Mouse (Mus musculus) stomach, embryonic 16.5 days (tissue): ENCODE data around the gene Tab1. TPM values are rescaled to one million over a fixed set of nuclear protein-coding genes. Genes with fewer than 3 reads are reported as not detected.
A peak's percentile ranks its signal among the peaks of the same experiment; 100 is the strongest.

ENCODE experiments used
- ATAC-seq: fragments of 200-750 bp; cut with Nextera tagmentation; 2 replicates; pipeline ENCODE4 v1.8.0; 2017; ENCODE audit warnings: moderate number of reproducible peaks, moderate TSS enrichment; ENCODE audit not compliant: insufficient read depth, low FRiP score
- H3K27ac ChIP-seq: fragments of 300-500 bp; sonication (generic); 2 replicates; pipeline ENCODE4 v1.5.1; 2014; ENCODE audit warnings: low read length
- H3K27me3 ChIP-seq: fragments of 300-500 bp; sonication (generic); 2 replicates; pipeline ENCODE4 v1.6.1; 2014; ENCODE audit warnings: low read length, control low read depth, mixed read lengths; ENCODE audit not compliant: control insufficient read depth, insufficient read depth
- H3K36me3 ChIP-seq: fragments of 300-500 bp; sonication (generic); 2 replicates; pipeline ENCODE4 v1.6.1; 2014; ENCODE audit warnings: low read length; ENCODE audit not compliant: control insufficient read depth, insufficient read depth
- H3K4me1 ChIP-seq: fragments of 300-500 bp; sonication (generic); 2 replicates; pipeline ENCODE4 v1.6.1; 2014; ENCODE audit warnings: low read length, control low read depth, mixed read lengths; ENCODE audit not compliant: control insufficient read depth, insufficient read depth
- H3K4me2 ChIP-seq: fragments of 300-500 bp; sonication (generic); 2 replicates; pipeline ENCODE4 v1.6.1; 2014; ENCODE audit warnings: low read depth, low read length, mixed read lengths
- H3K4me3 ChIP-seq: fragments of 300-500 bp; sonication (generic); replicated peaks from 2 replicates; pipeline ENCODE4 v1.5.1; 2014; ENCODE audit warnings: mild to moderate bottlenecking, low read length
- H3K9ac ChIP-seq: fragments of 300-500 bp; sonication (generic); 2 replicates; pipeline ENCODE4 v1.6.1; 2014; ENCODE audit warnings: low read length
- H3K9me3 ChIP-seq: fragments of 300-500 bp; sonication (generic); replicated peaks from 2 replicates; pipeline ENCODE4 v1.6.1; 2016; ENCODE audit warnings: low read length, control low read depth; ENCODE audit not compliant: control insufficient read depth
- WGBS: fragments of 180-500 bp; shearing (Covaris S2); extraction: QIAGEN DNeasy Blood & Tissue Kit; methylation state at CpG from one replicate; pipeline ENCODE4 v1.1.7; 2014; 5-methylcytosine and 5-hydroxymethylcytosine counted together
- polyA plus RNA-seq: library from polyadenylated mRNA; unstranded; fragments of >200 nt; fragmentation: Nextera tagmentation; extraction: Ambion mirVana; gene quantifications from 2 replicates; pipeline ENCODE4 v1.2.1, GENCODE M21; 2015

Gene Tab1
- polyA plus RNA-seq, 1 experiment from 2014 or later: 29.3 TPM

- no peak overlapping the region for H3K4me3 ChIP-seq
- H3K4me2 ChIP-seq: no peak overlapping the region
- 0 out of 2 replicates have a peak, but pooled peaks cover 13% of the 10 kb centered on the region for H3K36me3 ChIP-seq
- peak overlapping the region; percentile 96 for H3K27ac ChIP-seq
- peaks cover 27% of the 10 kb centered on the region for H3K4me1 ChIP-seq
- no peaks in the 10 kb centered on the region for H3K9me3 ChIP-seq
- no peaks in the 10 kb centered on the region for H3K27me3 ChIP-seq
- H3K9ac ChIP-seq: peak overlapping the region; percentile 63
- WGBS: 70% methylated on average over 13 of the region's 13 CpGs
- no peak for ATAC-seq
These were observed 27.3 kb downstream of the Tab1 start for GRCm38 (mm10) chr15:80160223-80160622.

- Histone ChIP-seq H3K9me3 (no peaks in the 10 kb centered on the region), H3K4me1 (peaks cover 27% of the 10 kb centered on the region), H3K4me2 (no peak overlapping the region), H3K27ac (peak overlapping the region; percentile 96), H3K4me3 (no peak overlapping the region), H3K36me3 (0 out of 2 replicates have a peak, but pooled peaks cover 13% of the 10 kb centered on the region), H3K27me3 (no peaks in the 10 kb centered on the region), H3K9ac (peak overlapping the region; percentile 63; the same call in 1 of the 2 replicates)
- ATAC-seq: no peak
- 92% methylated on average over 4 of the region's 4 CpGs for WGBS
These were observed 27.8 kb downstream of the Tab1 start for GRCm38 (mm10) chr15:80160726-80161125.

DNA sequence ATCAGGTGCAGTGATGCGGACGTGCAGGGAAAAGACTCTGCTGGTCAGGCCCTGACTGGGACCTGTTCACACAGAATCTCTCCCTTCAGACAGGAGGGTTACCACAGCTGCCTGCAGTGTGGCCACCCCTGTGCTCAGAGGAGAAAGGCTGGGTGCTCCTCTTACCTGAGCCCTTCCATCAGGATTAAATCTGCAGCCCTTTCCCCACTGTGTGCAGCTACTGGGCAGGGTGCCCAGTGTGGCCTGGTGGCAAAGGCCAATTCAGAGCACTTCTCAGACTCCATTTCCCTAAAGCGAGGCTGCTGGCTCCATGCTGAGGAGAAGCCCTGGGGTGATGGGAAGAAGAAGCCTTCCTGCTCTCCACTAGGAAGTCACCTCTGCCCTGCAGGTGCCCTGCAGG, 28.3 kb downstream of the Tab1 start:
- 0 out of 2 replicates have a peak, but pooled peaks cover 13% of the 10 kb centered on the region for H3K36me3 ChIP-seq
- H3K27ac ChIP-seq: peak overlapping the region; percentile 96; the same call in 1 of the 2 replicates
- no peak overlapping the region for H3K4me3 ChIP-seq
- H3K9ac ChIP-seq: no peak overlapping the region
- WGBS: 95% methylated on average over 3 of the region's 3 CpGs
- no peak overlapping the region for H3K4me2 ChIP-seq
- H3K9me3 ChIP-seq: no peaks in the 10 kb centered on the region
- H3K4me1 ChIP-seq: peaks cover 27% of the 10 kb centered on the region
- ATAC-seq: no peak
- H3K27me3 ChIP-seq: no peaks in the 10 kb centered on the region

- Histone ChIP-seq H3K27ac (no peak overlapping the region), H3K36me3 (0 out of 2 replicates have a peak, but pooled peaks cover 13% of the 10 kb centered on the region), H3K9me3 (no peaks in the 10 kb centered on the region), H3K4me1 (peaks cover 26% of the 10 kb centered on the region), H3K9ac (no peak overlapping the region), H3K4me2 (no peak overlapping the region), H3K4me3 (no peak overlapping the region), H3K27me3 (no peaks in the 10 kb centered on the region)
- no peak for ATAC-seq
- WGBS: 73% methylated on average over 4 of the region's 4 CpGs
These were observed 29.6 kb downstream of the Tab1 start for GRCm38 (mm10) chr15:80162401-80162964.

- H3K4me3 ChIP-seq: no peak overlapping the region
- H3K27me3 ChIP-seq: no peaks in the 10 kb centered on the region
- H3K27ac ChIP-seq: no peak overlapping the region
- 72% methylated on average over 11 of the region's 11 CpGs for WGBS
- H3K9ac ChIP-seq: no peak overlapping the region
- peaks cover 19% of the 10 kb centered on the region for H3K4me1 ChIP-seq
- 0 out of 2 replicates have a peak, but pooled peaks cover 5% of the 10 kb centered on the region for H3K36me3 ChIP-seq
- no peak overlapping the region for H3K4me2 ChIP-seq
- no peaks in the 10 kb centered on the region for H3K9me3 ChIP-seq
- no peak for ATAC-seq
These were observed 30.3 kb downstream of the Tab1 start for GRCm38 (mm10) chr15:80163274-80163673.

GRCm38 (mm10) chr15:80163716-80164115, 30.8 kb downstream of the Tab1 start:
- no peak overlapping the region for H3K9ac ChIP-seq
- H3K4me1 ChIP-seq: peaks cover 14% of the 10 kb centered on the region
- H3K36me3 ChIP-seq: 0 out of 2 replicates have a peak, but pooled peaks cover under 1% of the 10 kb centered on the region
- no peak overlapping the region for H3K4me2 ChIP-seq
- 82% methylated on average over 4 of the region's 4 CpGs for WGBS
- no peak overlapping the region for H3K4me3 ChIP-seq
- H3K27me3 ChIP-seq: no peaks in the 10 kb centered on the region
- H3K9me3 ChIP-seq: no peaks in the 10 kb centered on the region
- no peak overlapping the region for H3K27ac ChIP-seq
- no peak for ATAC-seq

DNA sequence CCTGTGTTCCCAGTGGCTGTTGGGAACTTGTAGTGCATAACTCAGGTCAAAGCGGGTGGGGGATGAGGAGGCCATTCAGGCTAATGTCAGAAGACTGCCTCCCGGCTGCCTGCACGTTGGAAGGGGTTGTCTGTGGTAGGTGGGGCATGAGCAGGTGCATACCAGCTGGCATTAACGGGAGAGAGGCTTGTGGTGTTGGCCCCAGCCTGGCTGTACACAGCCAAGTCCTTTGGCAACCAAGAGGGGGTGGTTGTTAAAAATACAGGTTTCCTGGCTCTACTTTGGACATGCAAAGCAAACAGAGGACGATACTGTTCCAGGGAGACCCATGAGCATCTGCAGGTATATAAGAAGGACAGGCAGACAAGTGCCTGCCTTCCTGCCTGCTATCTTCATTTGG, 32.5 kb downstream of the Tab1 start:
- Histone ChIP-seq H3K4me1 (peaks cover 7% of the 10 kb centered on the region), H3K36me3 (no peaks in the 10 kb centered on the region), H3K4me3 (no peak overlapping the region), H3K9ac (no peak overlapping the region), H3K27ac (no peak overlapping the region), H3K27me3 (no peaks in the 10 kb centered on the region), H3K9me3 (no peaks in the 10 kb centered on the region), H3K4me2 (no peak overlapping the region)
- no peak for ATAC-seq
- 36% methylated on average over 5 of the region's 5 CpGs for WGBS

DNA sequence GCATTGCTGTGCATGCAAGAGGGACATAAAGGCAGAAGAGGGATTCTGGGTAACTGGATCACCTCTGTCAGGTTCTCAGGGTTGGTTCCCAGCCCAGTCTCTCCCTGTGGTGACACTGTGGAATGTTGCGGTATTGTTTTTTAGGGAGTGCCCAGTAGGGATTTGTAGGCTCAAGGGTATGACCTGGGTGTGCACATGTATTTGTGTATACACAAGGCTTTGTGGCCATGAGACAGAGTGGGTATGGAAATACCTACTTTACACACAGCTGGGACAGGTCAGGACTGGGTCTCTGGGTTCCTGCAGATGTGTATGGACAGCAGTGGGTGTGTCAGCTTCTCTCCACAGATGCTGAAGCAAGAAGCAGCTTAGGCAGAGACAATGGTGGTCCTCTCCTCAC, 36.6 kb downstream of the Tab1 start:
- H3K9me3 ChIP-seq: no peaks in the 10 kb centered on the region
- no peak overlapping the region for H3K4me2 ChIP-seq
- H3K27me3 ChIP-seq: no peaks in the 10 kb centered on the region
- H3K4me3 ChIP-seq: no peak overlapping the region
- H3K4me1 ChIP-seq: peaks cover 25% of the 10 kb centered on the region
- ATAC-seq: peak; percentile 74
- WGBS: 77% methylated on average over 1 of the region's 1 CpGs
- H3K36me3 ChIP-seq: no peaks in the 10 kb centered on the region
- peak overlapping the region; percentile 84 for H3K27ac ChIP-seq
- H3K9ac ChIP-seq: no peak overlapping the region

- H3K9ac ChIP-seq: peak overlapping the region; percentile 26; the same call in 1 of the 2 replicates
These were observed 37.4 kb downstream of the Tab1 start for GRCm38 (mm10) chr15:80170357-80170756.

More at GRCm38 (mm10) chr15:80170357-80170756, 37.4 kb downstream of the Tab1 start:
- 51% methylated on average over 4 of the region's 4 CpGs for WGBS
- Histone ChIP-seq H3K4me1 (peaks cover 32% of the 10 kb centered on the region), H3K36me3 (no peaks in the 10 kb centered on the region), H3K4me3 (no peak overlapping the region), H3K27ac (peak overlapping the region; percentile 84), H3K9me3 (no peaks in the 10 kb centered on the region), H3K4me2 (no peak overlapping the region), H3K27me3 (no peaks in the 10 kb centered on the region)
- ATAC-seq: no peak
